Mouse (Mus musculus) limb, embryonic 13.5 days (tissue): ENCODE data around the gene Fhl2. TPM values are rescaled to one million over a fixed set of nuclear protein-coding genes. Genes with fewer than 3 reads are reported as not detected.
A peak's percentile ranks its signal among the peaks of the same experiment; 100 is the strongest.

Experiments
- ATAC-seq: fragments of 200-750 bp; cut with Nextera tagmentation; 2 replicates; pipeline ENCODE4 v1.8.0; 2017; ENCODE audit warnings: low read depth, moderate number of reproducible peaks, moderate TSS enrichment; ENCODE audit not compliant: low FRiP score
- H3K27ac ChIP-seq: fragments of 300-500 bp; sonication (generic); 2 replicates; pipeline ENCODE4 v1.5.1; 2015; ENCODE audit warnings: inconsistent platforms, mild to moderate bottlenecking, moderate library complexity
- H3K27me3 ChIP-seq: fragments of 300-500 bp; sonication (generic); 2 replicates; pipeline ENCODE4 v1.6.1; 2015; ENCODE audit warnings: mild to moderate bottlenecking, inconsistent platforms
- H3K36me3 ChIP-seq: fragments of 300-500 bp; sonication (generic); 2 replicates; pipeline ENCODE4 v1.6.1; 2015; ENCODE audit warnings: inconsistent platforms, mild to moderate bottlenecking, moderate library complexity
- H3K4me1 ChIP-seq: fragments of 300-500 bp; sonication (generic); 2 replicates; pipeline ENCODE4 v1.6.1; 2015; ENCODE audit warnings: inconsistent platforms
- H3K4me2 ChIP-seq: fragments of 300-500 bp; sonication (generic); replicated peaks from 2 replicates; pipeline ENCODE4 v1.6.1; 2015; ENCODE audit warnings: inconsistent platforms, mild to moderate bottlenecking, moderate library complexity
- H3K4me3 ChIP-seq: fragments of 300-500 bp; sonication (generic); 2 replicates; pipeline ENCODE4 v1.5.1; 2015; ENCODE audit warnings: moderate library complexity, mild to moderate bottlenecking, inconsistent platforms
- H3K9ac ChIP-seq: fragments of 300-500 bp; sonication (generic); 2 replicates; pipeline ENCODE4 v1.6.1; 2015; ENCODE audit warnings: mild to moderate bottlenecking, inconsistent platforms
- H3K9me3 ChIP-seq: fragments of 300-500 bp; sonication (generic); 2 replicates; pipeline ENCODE4 v1.6.1; 2016; ENCODE audit warnings: inconsistent platforms
- WGBS: fragments of 180-500 bp; shearing (Covaris S2); methylation state at CpG from one replicate; pipeline ENCODE4 v1.1.7; 2015; 5-methylcytosine and 5-hydroxymethylcytosine counted together
- polyA plus RNA-seq: library from polyadenylated mRNA; unstranded; fragments of >200 nt; fragmentation: Nextera tagmentation; extraction: Ambion mirVana; gene quantifications from 2 replicates; pipeline ENCODE4 v1.2.1, GENCODE M21; 2015

The Fhl2 gene
- polyA plus RNA-seq, 1 experiment from 2014 or later: 19.1 TPM

DNA sequence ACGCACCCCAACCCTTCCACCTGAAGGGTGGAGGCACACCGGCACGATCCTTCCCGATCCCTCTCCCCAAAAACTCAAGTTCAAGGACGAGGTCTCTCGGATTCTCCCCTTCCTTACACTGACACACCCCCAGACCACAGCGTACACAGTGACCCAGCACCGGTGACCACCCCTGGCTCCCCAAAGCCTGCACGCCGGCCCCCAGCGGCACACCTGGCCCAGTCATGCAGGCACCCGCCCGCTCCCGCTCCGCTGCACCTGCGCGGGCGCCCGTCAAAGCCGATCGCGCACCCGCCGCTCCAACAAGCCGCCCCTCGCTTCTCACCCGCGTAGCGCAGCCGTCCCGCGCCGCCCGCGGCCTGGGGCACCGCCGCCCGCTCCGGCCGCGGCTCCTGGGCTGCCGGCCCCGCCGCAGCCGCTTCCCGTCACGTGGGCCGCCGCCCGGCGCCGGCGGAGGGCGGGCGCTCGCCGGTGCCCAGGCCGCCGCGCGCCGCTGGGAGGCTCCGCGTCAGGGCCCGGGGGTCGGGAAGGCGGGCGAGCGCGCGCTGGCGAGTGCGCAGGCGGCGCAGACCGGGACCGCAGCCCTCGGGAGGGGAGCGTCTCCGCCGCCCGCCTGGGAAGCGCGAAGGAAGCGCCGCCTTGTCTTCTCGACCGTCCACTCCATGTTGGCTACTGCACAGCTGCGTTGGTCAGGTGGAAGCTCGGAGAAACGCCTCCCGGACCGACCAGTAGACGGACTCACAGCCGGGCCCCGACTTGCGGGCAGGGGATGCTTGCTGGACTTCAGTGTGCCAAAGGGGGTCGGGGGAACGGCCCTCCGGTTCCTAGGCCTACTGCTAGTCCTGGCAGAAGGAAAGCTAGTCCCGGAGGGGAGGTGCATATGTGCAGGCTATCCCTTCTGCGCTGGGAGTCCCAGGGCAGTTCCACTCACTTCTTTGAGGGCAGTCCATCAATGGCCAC is 104.4 kb downstream of the Fhl2 start:
- Histone ChIP-seq H3K4me1 (peaks cover 14% of the 10 kb centered on the region), H3K36me3 (0 out of 2 replicates have a peak, but pooled peaks cover 7% of the 10 kb centered on the region), H3K4me2 (peak overlapping the region; percentile 83), H3K4me3 (peak overlapping the region; percentile 77), H3K9me3 (no peaks in the 10 kb centered on the region), H3K9ac (peak overlapping the region; percentile 87), H3K27ac (peak overlapping the region; percentile 63; the same call in 1 of the 2 replicates), H3K27me3 (no peaks in the 10 kb centered on the region)
- WGBS: under 1% methylated on average over 101 of the region's 102 CpGs
- ATAC-seq: peak; percentile 85

- ATAC-seq: peak; percentile 8; the same call in 1 of the 2 replicates
- peaks cover 14% of the 10 kb centered on the region for H3K4me1 ChIP-seq
- H3K27me3 ChIP-seq: no peaks in the 10 kb centered on the region
- no peaks in the 10 kb centered on the region for H3K9me3 ChIP-seq
- H3K9ac ChIP-seq: peak overlapping the region; percentile 87
- 0 out of 2 replicates have a peak, but pooled peaks cover 7% of the 10 kb centered on the region for H3K36me3 ChIP-seq
- H3K4me2 ChIP-seq: peak overlapping the region; percentile 83
- peak overlapping the region; percentile 77 for H3K4me3 ChIP-seq
- WGBS: 45% methylated on average over 13 of the region's 13 CpGs
- 0 out of 2 replicates have a peak overlapping the region, but pooled peaks have one; percentile 10 for H3K27ac ChIP-seq
Observed at GRCm38 (mm10) chr1:43091306-43092055, 105.3 kb downstream of the Fhl2 start.

DNA sequence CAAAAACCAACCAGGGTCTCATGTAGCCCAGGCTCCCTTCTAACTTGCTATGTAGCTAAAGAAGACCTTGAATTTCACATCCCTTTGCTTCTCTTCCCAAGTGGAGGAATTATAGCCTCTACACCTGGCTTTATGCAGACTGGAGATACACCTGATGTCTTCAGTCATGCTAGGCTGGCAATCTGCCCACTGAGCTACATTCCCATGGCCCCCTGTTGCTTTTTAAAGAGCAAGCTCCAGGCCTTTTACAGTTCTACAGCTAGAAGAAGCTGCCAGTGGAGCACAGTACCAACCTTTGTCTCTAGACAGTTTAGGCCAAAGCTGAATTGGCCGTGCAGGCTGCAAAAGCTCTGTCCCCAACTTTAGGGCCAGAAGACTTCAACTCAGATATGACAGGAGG is 106.4 kb downstream of the Fhl2 start:
- no peak for ATAC-seq

GRCm38 (mm10) chr1:43082946-43083345 is 113.8 kb downstream of the Fhl2 start:
- H3K4me2 ChIP-seq: no peak overlapping the region
- 91% methylated on average over 5 of the region's 5 CpGs for WGBS
- H3K4me1 ChIP-seq: no peaks in the 10 kb centered on the region
- H3K27me3 ChIP-seq: no peaks in the 10 kb centered on the region
- no peaks in the 10 kb centered on the region; the same call in 1 of the 2 replicates for H3K36me3 ChIP-seq
- H3K4me3 ChIP-seq: no peak overlapping the region
- no peaks in the 10 kb centered on the region for H3K9me3 ChIP-seq
- no peak for ATAC-seq
- H3K9ac ChIP-seq: no peak overlapping the region
- H3K27ac ChIP-seq: no peak overlapping the region

More for the DNA sequence above, 106.4 kb downstream of the Fhl2 start:
- peaks cover 14% of the 10 kb centered on the region for H3K4me1 ChIP-seq
- H3K4me3 ChIP-seq: no peak overlapping the region
- H3K4me2 ChIP-seq: no peak overlapping the region
- 79% methylated on average over 1 of the region's 1 CpGs for WGBS
- no peak overlapping the region for H3K27ac ChIP-seq
- H3K9me3 ChIP-seq: no peaks in the 10 kb centered on the region
- 0 out of 2 replicates have a peak, but pooled peaks cover 5% of the 10 kb centered on the region for H3K36me3 ChIP-seq
- no peak overlapping the region for H3K9ac ChIP-seq
- no peaks in the 10 kb centered on the region for H3K27me3 ChIP-seq

DNA sequence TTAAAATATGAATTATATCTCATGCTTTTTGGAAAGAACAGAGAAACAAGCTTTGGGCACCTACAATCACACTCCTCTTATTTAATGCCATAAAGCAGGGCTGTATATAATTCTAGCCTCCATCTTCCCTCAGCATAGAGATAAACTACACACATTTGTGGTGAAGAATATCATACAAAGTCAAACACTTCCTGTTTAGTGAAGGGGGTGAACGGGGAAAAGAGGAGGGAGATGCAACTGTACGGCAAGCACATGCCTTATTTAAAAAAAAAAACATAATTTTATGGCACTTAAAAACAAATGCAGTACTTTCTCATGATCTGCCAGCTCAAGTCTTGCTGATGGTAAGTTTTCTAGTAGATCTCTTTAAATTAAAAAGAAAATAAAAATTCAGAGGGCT is 118.7 kb downstream of the Fhl2 start:
- peaks cover 17% of the 10 kb centered on the region for H3K36me3 ChIP-seq
- H3K4me3 ChIP-seq: no peak overlapping the region
- H3K4me1 ChIP-seq: no peaks in the 10 kb centered on the region
- WGBS: 91% methylated on average over 2 of the region's 2 CpGs
- no peak overlapping the region for H3K27ac ChIP-seq
- no peaks in the 10 kb centered on the region for H3K27me3 ChIP-seq
- no peak overlapping the region for H3K4me2 ChIP-seq
- no peak overlapping the region for H3K9ac ChIP-seq
- H3K9me3 ChIP-seq: no peaks in the 10 kb centered on the region
- no peak for ATAC-seq

GRCm38 (mm10) chr1:43074791-43075190 is 122.0 kb downstream of the Fhl2 start:
- no peaks in the 10 kb centered on the region for H3K9me3 ChIP-seq
- H3K27ac ChIP-seq: no peak overlapping the region
- no peak overlapping the region for H3K4me2 ChIP-seq
- H3K9ac ChIP-seq: no peak overlapping the region
- WGBS: 84% methylated on average over 2 of the region's 2 CpGs
- H3K27me3 ChIP-seq: no peaks in the 10 kb centered on the region
- H3K4me1 ChIP-seq: no peaks in the 10 kb centered on the region
- H3K4me3 ChIP-seq: no peak overlapping the region
- peaks cover 38% of the 10 kb centered on the region for H3K36me3 ChIP-seq
- no peak for ATAC-seq

Other genes with a start within 250 kb of the Fhl2 start
- gene Gpr45, start 244.1 kb downstream of the Fhl2 start, polyA plus RNA-seq: 12.6 and 13.1 TPM in 2 replicates
- gene Tgfbrap1, start 98.3 kb downstream of the Fhl2 start, polyA plus RNA-seq: 10.3 and 12.2 TPM in 2 replicates
- gene AI597479, start 98.3 kb downstream of the Fhl2 start, polyA plus RNA-seq: 37.2 and 38.1 TPM in 2 replicates
- 45.3 and 48.5 TPM in 2 replicates for gene Nck2, start 247.6 kb upstream of the Fhl2 start, polyA plus RNA-seq